Mouse (Mus musculus): ENCODE measurements at regions not wholly inside any gene's neighbourhood (a gene's known extent, or its start where the extent isn't known, plus 50 kb on each side); places are given as distances from the start of the nearest gene placed in this dataset.

- H3K9ac ChIP-seq (replicated peaks) = no peak overlapping the region
- H3K9me3 ChIP-seq (replicated peaks) = no peaks in the 10 kb centered on the region
- no peak for ATAC-seq (ENCODE audit: low FRiP score)
- WGBS = 70% methylated on average over 1 of the region's 1 CpGs
- no peak overlapping the region for H3K4me3 ChIP-seq (replicated peaks)
- H3K4me1 ChIP-seq = no peaks in the 10 kb centered on the region
- no peaks in the 10 kb centered on the region for H3K36me3 ChIP-seq
- H3K27ac ChIP-seq (replicated peaks) = no peak overlapping the region
- no peak overlapping the region for H3K4me2 ChIP-seq
- H3K27me3 ChIP-seq (replicated peaks) = no peaks in the 10 kb centered on the region
Measured at GRCm38 (mm10) chr10:16524101-16524500, 1198.9 kb upstream of the Cited2 start.

GRCm38 (mm10) chr10:16527693-16528092 is 1195.3 kb upstream of the Cited2 start:
- WGBS = 73% methylated on average over 1 of the region's 1 CpGs
- Histone ChIP-seq H3K9me3 (replicated peaks) (no peaks in the 10 kb centered on the region), H3K4me1 (no peaks in the 10 kb centered on the region), H3K27me3 (replicated peaks) (no peaks in the 10 kb centered on the region), H3K9ac (replicated peaks) (no peak overlapping the region), H3K4me3 (replicated peaks) (no peak overlapping the region), H3K36me3 (no peaks in the 10 kb centered on the region), H3K4me2 (no peak overlapping the region), H3K27ac (replicated peaks) (no peak overlapping the region)
- no peak for ATAC-seq (ENCODE audit: low FRiP score)

- Histone ChIP-seq H3K4me1 (no peaks in the 10 kb centered on the region), H3K9ac (replicated peaks) (no peak overlapping the region), H3K27ac (replicated peaks) (no peak overlapping the region), H3K36me3 (no peaks in the 10 kb centered on the region), H3K4me2 (no peak overlapping the region), H3K4me3 (replicated peaks) (no peak overlapping the region), H3K9me3 (replicated peaks) (no peaks in the 10 kb centered on the region), H3K27me3 (replicated peaks) (no peaks in the 10 kb centered on the region)
- 40% methylated on average over 3 of the region's 3 CpGs for WGBS
- no peak for ATAC-seq (ENCODE audit: low FRiP score)
Measured at GRCm38 (mm10) chr10:16537660-16538059, 1185.4 kb upstream of the Cited2 start.

- no peak overlapping the region for H3K27ac ChIP-seq (replicated peaks)
- 52% methylated on average over 1 of the region's 1 CpGs for WGBS
- H3K9me3 ChIP-seq (replicated peaks) = no peaks in the 10 kb centered on the region
- H3K4me2 ChIP-seq = no peak overlapping the region
- H3K9ac ChIP-seq (replicated peaks) = no peak overlapping the region
- H3K4me1 ChIP-seq = no peaks in the 10 kb centered on the region
- H3K36me3 ChIP-seq = no peaks in the 10 kb centered on the region
- no peaks in the 10 kb centered on the region for H3K27me3 ChIP-seq (replicated peaks)
- H3K4me3 ChIP-seq (replicated peaks) = no peak overlapping the region
- no peak for ATAC-seq (ENCODE audit: low FRiP score)
Measured at GRCm38 (mm10) chr10:16538379-16538778, 1184.6 kb upstream of the Cited2 start.

GRCm38 (mm10) chr10:16545445-16545844 is 1177.6 kb upstream of the Cited2 start:
- Histone ChIP-seq H3K27ac (replicated peaks) (no peak overlapping the region), H3K27me3 (replicated peaks) (no peaks in the 10 kb centered on the region), H3K4me1 (0 out of 2 replicates have a peak, but pooled peaks cover 2% of the 10 kb centered on the region), H3K4me2 (no peak overlapping the region), H3K9ac (replicated peaks) (no peak overlapping the region), H3K4me3 (replicated peaks) (no peak overlapping the region), H3K9me3 (replicated peaks) (no peaks in the 10 kb centered on the region), H3K36me3 (no peaks in the 10 kb centered on the region)
- WGBS = 8% methylated on average over 1 of the region's 1 CpGs
- ATAC-seq (ENCODE audit: low FRiP score) = no peak

- no peaks in the 10 kb centered on the region for H3K27me3 ChIP-seq (replicated peaks)
- no peaks in the 10 kb centered on the region for H3K9me3 ChIP-seq (replicated peaks)
- no peaks in the 10 kb centered on the region for H3K36me3 ChIP-seq
- H3K9ac ChIP-seq (replicated peaks) = no peak overlapping the region
- H3K4me2 ChIP-seq = no peak overlapping the region
- no peaks in the 10 kb centered on the region for H3K4me1 ChIP-seq
- no peak for ATAC-seq (ENCODE audit: low FRiP score)
- H3K4me3 ChIP-seq (replicated peaks) = no peak overlapping the region
- H3K27ac ChIP-seq (replicated peaks) = no peak overlapping the region
- 81% methylated on average over 3 of the region's 3 CpGs for WGBS
Measured at GRCm38 (mm10) chr10:16552861-16553635, 1170.0 kb upstream of the Cited2 start.

- Histone ChIP-seq H3K4me3 (replicated peaks) (no peak overlapping the region), H3K27me3 (replicated peaks) (no peaks in the 10 kb centered on the region), H3K36me3 (no peaks in the 10 kb centered on the region), H3K4me1 (no peaks in the 10 kb centered on the region), H3K27ac (replicated peaks) (no peak overlapping the region), H3K9ac (replicated peaks) (no peak overlapping the region), H3K9me3 (replicated peaks) (no peaks in the 10 kb centered on the region), H3K4me2 (no peak overlapping the region)
- no peak for ATAC-seq (ENCODE audit: low FRiP score)
- WGBS = 77% methylated on average over 1 of the region's 1 CpGs
Measured at GRCm38 (mm10) chr10:16574568-16574967, 1148.5 kb upstream of the Cited2 start.

GRCm38 (mm10) chr10:16578554-16579078 is 1144.4 kb upstream of the Cited2 start:
- no peaks in the 10 kb centered on the region for H3K4me1 ChIP-seq
- H3K36me3 ChIP-seq = no peaks in the 10 kb centered on the region
- ATAC-seq (ENCODE audit: low FRiP score) = no peak
- no peak overlapping the region for H3K4me2 ChIP-seq
- no peaks in the 10 kb centered on the region for H3K9me3 ChIP-seq (replicated peaks)
- H3K27ac ChIP-seq (replicated peaks) = no peak overlapping the region
- no peak overlapping the region for H3K9ac ChIP-seq (replicated peaks)
- no peaks in the 10 kb centered on the region for H3K27me3 ChIP-seq (replicated peaks)
- WGBS = 89% methylated on average over 4 of the region's 4 CpGs
- no peak overlapping the region for H3K4me3 ChIP-seq (replicated peaks)

GRCm38 (mm10) chr10:16580200-16580599 is 1142.8 kb upstream of the Cited2 start:
- Histone ChIP-seq H3K4me3 (replicated peaks) (no peak overlapping the region), H3K9me3 (replicated peaks) (no peaks in the 10 kb centered on the region), H3K27ac (replicated peaks) (no peak overlapping the region), H3K27me3 (replicated peaks) (no peaks in the 10 kb centered on the region), H3K36me3 (no peaks in the 10 kb centered on the region), H3K9ac (replicated peaks) (no peak overlapping the region), H3K4me2 (no peak overlapping the region), H3K4me1 (no peaks in the 10 kb centered on the region)
- WGBS = 86% methylated on average over 3 of the region's 3 CpGs
- ATAC-seq (ENCODE audit: low FRiP score) = no peak

GRCm38 (mm10) chr10:16588833-16589232 is 1134.2 kb upstream of the Cited2 start:
- WGBS = 88% methylated on average over 2 of the region's 2 CpGs

GRCm38 (mm10) chr10:16589399-16589798 is 1133.6 kb upstream of the Cited2 start:
- 67% methylated on average over 3 of the region's 3 CpGs for WGBS
- Histone ChIP-seq H3K27me3 (replicated peaks) (no peaks in the 10 kb centered on the region), H3K9ac (replicated peaks) (no peak overlapping the region), H3K4me2 (no peak overlapping the region), H3K36me3 (no peaks in the 10 kb centered on the region), H3K4me3 (replicated peaks) (no peak overlapping the region), H3K4me1 (no peaks in the 10 kb centered on the region), H3K9me3 (replicated peaks) (no peaks in the 10 kb centered on the region), H3K27ac (replicated peaks) (no peak overlapping the region)
- ATAC-seq (ENCODE audit: low FRiP score) = no peak

More at GRCm38 (mm10) chr10:16588833-16589232, 1134.2 kb upstream of the Cited2 start:
- Histone ChIP-seq H3K36me3 (no peaks in the 10 kb centered on the region), H3K4me1 (no peaks in the 10 kb centered on the region), H3K9me3 (replicated peaks) (no peaks in the 10 kb centered on the region), H3K27me3 (replicated peaks) (no peaks in the 10 kb centered on the region), H3K27ac (replicated peaks) (no peak overlapping the region), H3K4me3 (replicated peaks) (no peak overlapping the region), H3K4me2 (no peak overlapping the region), H3K9ac (replicated peaks) (no peak overlapping the region)
- ATAC-seq (ENCODE audit: low FRiP score) = no peak

- no peak overlapping the region for H3K9ac ChIP-seq (replicated peaks)
- WGBS = 89% methylated on average over 4 of the region's 4 CpGs
- no peaks in the 10 kb centered on the region for H3K9me3 ChIP-seq (replicated peaks)
- no peak for ATAC-seq (ENCODE audit: low FRiP score)
- H3K4me3 ChIP-seq (replicated peaks) = no peak overlapping the region
- no peaks in the 10 kb centered on the region for H3K36me3 ChIP-seq
- H3K4me1 ChIP-seq = no peaks in the 10 kb centered on the region
- no peaks in the 10 kb centered on the region for H3K27me3 ChIP-seq (replicated peaks)
- H3K4me2 ChIP-seq = no peak overlapping the region
- no peak overlapping the region for H3K27ac ChIP-seq (replicated peaks)
Measured at GRCm38 (mm10) chr10:16592870-16593269, 1130.1 kb upstream of the Cited2 start.

Measured in neural tube, embryonic 15.5 days (tissue).